Mouse (Mus musculus): ENCODE measurements around the gene Creb3l4. TPM values are rescaled to one million over a fixed set of nuclear protein-coding genes. Genes with fewer than 3 reads are reported as not detected.

Gene Creb3l4
- polyA plus RNA-seq, 2 experiments from 2014 or later = not detected

GRCm38 (mm10) chr3:90190859-90191510, 52.3 kb downstream of the Creb3l4 start:
- ATAC-seq = no peak

Other genes starting within 250 kb of the Creb3l4 start
- 10 to 100 TPM; 51.0 to 72.3 TPM for gene Hax1, start 244.7 kb downstream of the Creb3l4 start, polyA plus RNA-seq (2017; shearing (Covaris generic))
- 100 to 1,000 TPM; 295 to 347 TPM for gene 4933434E20Rik, start 191.9 kb downstream of the Creb3l4 start, polyA plus RNA-seq (2017; shearing (Covaris generic))
- 100 to 1,000 TPM; 189 to 209 TPM for gene Ubap2l, start 190.9 kb downstream of the Creb3l4 start, polyA plus RNA-seq (2017; shearing (Covaris generic))
- gene Tpm3, start 170.9 kb downstream of the Creb3l4 start, polyA plus RNA-seq (2017; shearing (Covaris generic)) = 100 to 1,000 TPM; 850 to 880 TPM
- under 1 TPM; 0.15 to 0.37 TPM for gene Nup210l, start 139.4 kb downstream of the Creb3l4 start, polyA plus RNA-seq (2017; shearing (Covaris generic))
- gene Rps27, start 29.9 kb downstream of the Creb3l4 start, polyA plus RNA-seq (2017; shearing (Covaris generic)) = 1,000 to 10,000 TPM; 7,353 to 7,820 TPM
- under 1 TPM in 1 of 2 experiments, not detected in 1; 0.62 TPM for gene Rab13, start 29.8 kb downstream of the Creb3l4 start, polyA plus RNA-seq (2017; shearing (Covaris generic))
- 10 to 100 TPM; 74.8 to 85.6 TPM for gene Jtb, start 11.9 kb downstream of the Creb3l4 start, polyA plus RNA-seq (2017; shearing (Covaris generic))
- 10 to 100 TPM; 48.5 to 65.9 TPM for gene Slc39a1, start 4.7 kb upstream of the Creb3l4 start, polyA plus RNA-seq (2017; shearing (Covaris generic))
- 10 to 100 TPM; 33.2 to 42.9 TPM for gene Crtc2, start 10.7 kb upstream of the Creb3l4 start, polyA plus RNA-seq (2017; shearing (Covaris generic))
- 10 to 100 TPM; 15.8 to 25.5 TPM for gene Dennd4b, start 21.7 kb upstream of the Creb3l4 start, polyA plus RNA-seq (2017; shearing (Covaris generic))
- gene Gatad2b, start 49.7 kb upstream of the Creb3l4 start, polyA plus RNA-seq (2017; shearing (Covaris generic)) = 10 to 100 TPM; 20.3 to 21.3 TPM
- gene Slc27a3, start 146.4 kb upstream of the Creb3l4 start, polyA plus RNA-seq (2017; shearing (Covaris generic)) = under 1 TPM in 1 of 2 experiments, not detected in 1; 0.21 TPM
- 10 to 100 TPM; 13.8 to 17.2 TPM for gene Ints3, start 190.1 kb upstream of the Creb3l4 start, polyA plus RNA-seq (2017; shearing (Covaris generic))
- not detected for gene Npr1, start 222.4 kb upstream of the Creb3l4 start, polyA plus RNA-seq (2017; shearing (Covaris generic))
- gene Ilf2, start 232.6 kb upstream of the Creb3l4 start, polyA plus RNA-seq (2017; shearing (Covaris generic)) = 100 to 1,000 TPM in 1 of 2 experiments, 10 to 100 TPM in 1; 99.7 to 101 TPM
- 10 to 100 TPM; 48.3 to 56.3 TPM for gene Snapin, start 247.5 kb upstream of the Creb3l4 start, polyA plus RNA-seq (2017; shearing (Covaris generic))